Mouse (Mus musculus): Measurements from ENCODE around the gene Itsn1. TPM values are rescaled to one million over a fixed set of nuclear protein-coding genes. Genes with fewer than 3 reads are reported as not detected.

The Itsn1 gene
- polyA plus RNA-seq, 1 experiment from 2014 or later = 7.8 TPM

DNA sequence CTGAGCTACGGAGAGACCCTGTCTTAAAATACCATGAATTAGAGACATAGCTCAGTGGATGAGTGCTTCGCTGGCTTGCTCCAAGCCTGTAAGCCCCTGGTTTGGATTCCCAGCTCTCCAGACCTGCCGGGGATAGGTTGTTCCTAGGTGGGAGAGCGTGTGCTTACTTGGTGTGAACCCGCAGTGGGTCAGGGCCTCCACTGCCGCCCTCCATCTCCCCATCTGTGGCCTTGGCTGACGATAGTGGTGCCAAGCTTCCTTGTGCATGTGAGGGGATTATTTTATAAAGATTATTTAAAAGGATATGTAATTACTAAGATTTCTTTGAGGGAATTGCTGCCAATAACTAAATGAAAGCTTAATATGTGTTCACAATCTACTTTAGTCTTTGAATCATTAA is 43.5 kb downstream of the Itsn1 start:
- H3K27ac ChIP-seq (replicated peaks) = no peak overlapping the region; the same call in 1 of the 2 replicates
- no peaks in the 10 kb centered on the region for H3K9me3 ChIP-seq (ENCODE audit: control insufficient read depth, low read length)
- no peak for ATAC-seq (ENCODE audit: low FRiP score, low TSS enrichment)
- H3K9ac ChIP-seq (ENCODE audit: low read length) = no peak overlapping the region
- H3K4me2 ChIP-seq (replicated peaks; ENCODE audit: low read depth) = no peak overlapping the region
- H3K4me3 ChIP-seq (ENCODE audit: low read depth, low read length) = no peak overlapping the region
- no peak for TF ChIP-seq EP300 (optimal IDR thresholded peaks at IDR 0.05)
- no peak for TF ChIP-seq CTCF (IDR thresholded peaks at IDR 0.05; ENCODE audit: low read depth)
- no peaks in the 10 kb centered on the region for H3K27me3 ChIP-seq (ENCODE audit: control insufficient read depth, insufficient read depth, low read length)
- no peaks in the 10 kb centered on the region for H3K36me3 ChIP-seq (ENCODE audit: control insufficient read depth, insufficient read depth, low read length)
- H3K4me1 ChIP-seq (replicated peaks; ENCODE audit: control insufficient read depth, insufficient read depth) = no peaks in the 10 kb centered on the region
- DNase-seq (ENCODE audit: low spot score) = no peak
- 75% methylated on average over 7 of the region's 7 CpGs for WGBS

DNA sequence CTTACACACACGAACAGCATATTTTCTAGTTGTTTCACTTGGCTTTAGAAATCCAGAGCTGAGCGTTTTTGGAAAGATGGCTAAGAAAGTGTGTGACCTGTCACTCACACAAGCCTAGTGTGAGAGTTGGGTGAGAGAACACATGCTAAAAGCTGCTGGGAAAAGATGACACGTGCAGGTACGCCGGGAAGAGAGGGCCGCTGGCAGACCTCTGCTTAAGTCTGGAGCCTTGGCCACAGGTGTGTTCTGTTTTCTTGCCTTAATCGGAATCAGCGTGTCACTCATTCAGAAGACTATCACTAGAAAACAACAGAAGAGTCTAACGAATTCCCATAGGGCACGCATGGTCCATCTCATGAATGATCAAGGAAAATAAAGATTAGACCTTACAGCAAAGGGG is 50.5 kb downstream of the Itsn1 start:
- no peak overlapping the region for H3K27ac ChIP-seq (replicated peaks)
- DNase-seq (ENCODE audit: low spot score) (no peak), ATAC-seq (ENCODE audit: low FRiP score, low TSS enrichment) (no peak)
- H3K9ac ChIP-seq (ENCODE audit: low read length) = no peak overlapping the region
- no peaks in the 10 kb centered on the region for H3K9me3 ChIP-seq (ENCODE audit: control insufficient read depth, low read length)
- no peak overlapping the region for H3K4me3 ChIP-seq (ENCODE audit: low read depth, low read length)
- H3K4me2 ChIP-seq (replicated peaks; ENCODE audit: low read depth) = no peak overlapping the region
- H3K27me3 ChIP-seq (ENCODE audit: control insufficient read depth, insufficient read depth, low read length) = no peaks in the 10 kb centered on the region
- WGBS = 71% methylated on average over 10 of the region's 10 CpGs
- no peaks in the 10 kb centered on the region for H3K36me3 ChIP-seq (ENCODE audit: control insufficient read depth, insufficient read depth, low read length)
- no peak for TF ChIP-seq CTCF (IDR thresholded peaks at IDR 0.05; ENCODE audit: low read depth)
- no peaks in the 10 kb centered on the region for H3K4me1 ChIP-seq (replicated peaks; ENCODE audit: control insufficient read depth, insufficient read depth)

DNA sequence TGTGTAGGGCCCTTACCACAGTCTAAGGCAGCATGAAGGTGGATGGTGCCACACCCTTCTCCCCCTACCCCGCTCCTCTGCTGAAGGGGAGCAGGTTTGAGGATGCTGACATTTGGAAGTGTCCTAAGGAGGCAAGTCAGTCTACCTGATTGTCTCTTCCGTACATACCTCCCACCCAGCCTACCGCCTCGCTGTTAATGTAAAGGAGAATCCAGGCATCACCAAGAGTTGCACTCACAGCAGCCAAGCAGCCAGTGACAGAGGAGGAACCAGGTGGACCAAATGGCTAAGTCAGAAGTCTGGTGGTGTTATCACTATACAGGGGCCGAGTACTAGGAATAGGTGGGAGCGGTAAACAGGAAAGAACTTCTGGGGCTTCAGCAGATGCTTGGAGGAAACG is 51.1 kb downstream of the Itsn1 start:
- no peak overlapping the region for H3K9ac ChIP-seq (ENCODE audit: low read length)
- no peak overlapping the region for H3K27ac ChIP-seq (replicated peaks)
- peak; percentile 7 for DNase-seq (ENCODE audit: low spot score)
- no peaks in the 10 kb centered on the region for H3K9me3 ChIP-seq (ENCODE audit: control insufficient read depth, low read length)
- 83% methylated on average over 7 of the region's 7 CpGs for WGBS
- no peak overlapping the region for H3K4me3 ChIP-seq (ENCODE audit: low read depth, low read length)
- TF ChIP-seq CTCF (IDR thresholded peaks at IDR 0.05; ENCODE audit: low read depth) (no peak), EP300 (optimal IDR thresholded peaks at IDR 0.05) (no peak)
- H3K4me1 ChIP-seq (replicated peaks; ENCODE audit: control insufficient read depth, insufficient read depth) = no peaks in the 10 kb centered on the region
- no peaks in the 10 kb centered on the region; the same call in 1 of the 2 replicates for H3K36me3 ChIP-seq (ENCODE audit: control insufficient read depth, insufficient read depth, low read length)
- H3K4me2 ChIP-seq (replicated peaks; ENCODE audit: low read depth) = no peak overlapping the region
- H3K27me3 ChIP-seq (ENCODE audit: control insufficient read depth, insufficient read depth, low read length) = no peaks in the 10 kb centered on the region
- no peak for ATAC-seq (ENCODE audit: low FRiP score, low TSS enrichment)

DNA sequence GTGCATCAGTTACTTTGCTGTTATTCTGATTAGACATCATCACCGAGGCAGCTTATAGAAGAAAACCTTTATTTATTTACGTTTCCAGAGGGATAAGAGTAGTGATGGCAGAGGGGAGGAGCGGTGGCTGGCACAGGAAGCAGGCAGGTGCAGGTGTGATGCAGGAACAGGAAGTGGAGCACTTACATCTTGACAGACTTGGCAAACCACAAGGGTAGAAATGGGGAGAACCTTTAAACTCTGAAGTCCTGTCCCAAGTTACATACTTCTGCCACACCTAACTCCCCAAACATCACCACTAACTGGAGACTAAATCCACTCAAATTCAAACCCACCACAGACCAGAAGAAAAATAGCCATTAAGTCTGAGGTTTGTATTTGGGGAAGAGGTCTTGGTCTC is 51.7 kb downstream of the Itsn1 start:
- WGBS = 72% methylated on average over 3 of the region's 3 CpGs
- no peaks in the 10 kb centered on the region for H3K9me3 ChIP-seq (ENCODE audit: control insufficient read depth, low read length)
- H3K9ac ChIP-seq (ENCODE audit: low read length) = no peak overlapping the region
- no peak overlapping the region for H3K4me3 ChIP-seq (ENCODE audit: low read depth, low read length)
- no peak overlapping the region for H3K27ac ChIP-seq (replicated peaks)
- no peaks in the 10 kb centered on the region for H3K4me1 ChIP-seq (replicated peaks; ENCODE audit: control insufficient read depth, insufficient read depth)
- DNase-seq (ENCODE audit: low spot score) = peak; percentile 18
- no peak for ATAC-seq (ENCODE audit: low FRiP score, low TSS enrichment)
- no peaks in the 10 kb centered on the region for H3K27me3 ChIP-seq (ENCODE audit: control insufficient read depth, insufficient read depth, low read length)
- no peaks in the 10 kb centered on the region; the same call in 1 of the 2 replicates for H3K36me3 ChIP-seq (ENCODE audit: control insufficient read depth, insufficient read depth, low read length)
- TF ChIP-seq EP300 (optimal IDR thresholded peaks at IDR 0.05) = no peak
- TF ChIP-seq CTCF (IDR thresholded peaks at IDR 0.05; ENCODE audit: low read depth) = no peak
- H3K4me2 ChIP-seq (replicated peaks; ENCODE audit: low read depth) = no peak overlapping the region

DNA sequence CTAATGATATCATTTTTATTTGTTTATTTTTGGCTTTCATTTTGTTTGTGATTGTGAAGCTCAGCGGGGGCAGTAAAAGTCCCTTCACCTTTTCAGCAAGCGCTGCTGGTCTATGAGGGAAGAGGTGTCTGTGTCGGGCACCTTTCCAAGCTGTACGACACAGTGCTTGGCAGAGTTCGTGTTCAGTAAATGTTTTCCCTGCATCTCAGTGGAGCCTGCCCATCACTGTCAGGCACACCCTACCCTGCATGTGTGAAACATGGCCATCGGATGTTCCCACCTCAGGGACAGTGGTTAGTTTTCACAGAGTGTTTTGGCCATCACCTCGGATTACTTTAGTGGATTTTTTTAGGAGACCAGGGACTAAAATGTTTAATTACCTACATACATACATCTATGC is 54.1 kb downstream of the Itsn1 start:
- DNase-seq (ENCODE audit: low spot score) = no peak
- no peak for ATAC-seq (ENCODE audit: low FRiP score, low TSS enrichment)
- Histone ChIP-seq H3K9ac (ENCODE audit: low read length) (no peak overlapping the region), H3K9me3 (ENCODE audit: control insufficient read depth, low read length) (no peaks in the 10 kb centered on the region), H3K36me3 (ENCODE audit: control insufficient read depth, insufficient read depth, low read length) (no peaks in the 10 kb centered on the region; the same call in 1 of the 2 replicates), H3K4me2 (replicated peaks; ENCODE audit: low read depth) (no peak overlapping the region), H3K27me3 (ENCODE audit: control insufficient read depth, insufficient read depth, low read length) (no peaks in the 10 kb centered on the region), H3K4me1 (replicated peaks; ENCODE audit: control insufficient read depth, insufficient read depth) (no peaks in the 10 kb centered on the region), H3K4me3 (ENCODE audit: low read depth, low read length) (no peak overlapping the region), H3K27ac (replicated peaks) (no peak overlapping the region)
- TF ChIP-seq EP300 (optimal IDR thresholded peaks at IDR 0.05) = no peak
- no peak for TF ChIP-seq CTCF (IDR thresholded peaks at IDR 0.05; ENCODE audit: low read depth)
- 76% methylated on average over 7 of the region's 7 CpGs for WGBS

DNA sequence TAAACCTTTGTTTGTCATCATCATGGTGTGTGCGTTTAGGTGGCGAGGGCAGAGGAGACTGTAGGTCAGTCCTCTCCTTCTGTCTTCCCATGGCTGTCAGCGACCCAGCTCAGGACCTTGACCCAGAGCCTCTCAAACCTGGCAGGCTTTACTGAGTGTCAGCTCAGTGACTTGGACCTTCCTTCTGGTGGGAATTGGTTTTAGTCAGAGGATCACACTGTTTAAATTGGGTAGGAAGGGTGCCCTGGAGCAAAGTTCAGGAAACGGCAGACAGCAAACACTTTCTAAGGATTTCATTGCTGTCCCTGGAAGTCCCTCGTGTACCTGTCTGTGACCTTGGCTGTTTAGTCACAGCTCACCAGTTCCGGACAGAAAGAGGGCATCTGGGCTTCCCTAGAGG is 55.2 kb downstream of the Itsn1 start:
- ATAC-seq (ENCODE audit: low FRiP score, low TSS enrichment) (no peak), DNase-seq (ENCODE audit: low spot score) (no peak)
- Histone ChIP-seq H3K27me3 (ENCODE audit: control insufficient read depth, insufficient read depth, low read length) (no peaks in the 10 kb centered on the region), H3K4me2 (replicated peaks; ENCODE audit: low read depth) (no peak overlapping the region), H3K9me3 (ENCODE audit: control insufficient read depth, low read length) (no peaks in the 10 kb centered on the region), H3K4me3 (ENCODE audit: low read depth, low read length) (no peak overlapping the region), H3K9ac (ENCODE audit: low read length) (no peak overlapping the region), H3K27ac (replicated peaks) (no peak overlapping the region), H3K4me1 (replicated peaks; ENCODE audit: control insufficient read depth, insufficient read depth) (no peaks in the 10 kb centered on the region), H3K36me3 (ENCODE audit: control insufficient read depth, insufficient read depth, low read length) (no peaks in the 10 kb centered on the region; the same call in 1 of the 2 replicates)
- 77% methylated on average over 6 of the region's 6 CpGs for WGBS
- TF ChIP-seq EP300 (optimal IDR thresholded peaks at IDR 0.05) = no peak
- no peak for TF ChIP-seq CTCF (IDR thresholded peaks at IDR 0.05; ENCODE audit: low read depth)
